Mouse (Mus musculus): ENCODE measurements at regions not wholly inside any gene's neighbourhood (a gene's known extent, or its start where the extent isn't known, plus 50 kb on each side); places are given as distances from the start of the nearest gene placed in this dataset.

GRCm38 (mm10) chr14:64592706-64593320 is 488.7 kb downstream of the Prss52 start:
- no peak for ATAC-seq (ENCODE audit: insufficient read depth)
- H3K4me3 ChIP-seq (ENCODE audit: insufficient read depth in 1 of 2, low read depth in 2 of 2, low read length in 2 of 2), result no peak overlapping the region
- H3K9ac ChIP-seq (replicated peaks), result no peak overlapping the region
- H3K4me1 ChIP-seq (replicated peaks; ENCODE audit: control insufficient read depth in 2 of 2, insufficient read depth in 2 of 2, low read length in 1 of 2), result no peaks in the 10 kb centered on the region
- TF ChIP-seq CTCF (IDR thresholded peaks at IDR 0.05; ENCODE audit: low read depth) (no peak), EP300 (IDR thresholded peaks at IDR 0.05; ENCODE audit: low read depth) (no peak)
- no peaks in the 10 kb centered on the region for H3K36me3 ChIP-seq (replicated peaks; ENCODE audit: control insufficient read depth, insufficient read depth, low read depth)
- no peak overlapping the region for H3K27ac ChIP-seq
- WGBS (ENCODE audit: insufficient replicate concordance), result 59% methylated on average over 13 of the region's 13 CpGs
- H3K4me2 ChIP-seq (ENCODE audit: low read depth), result no peak overlapping the region
- no peak for DNase-seq (ENCODE audit: low read depth in 3 of 3, low spot score in 3 of 3)
- H3K9me3 ChIP-seq (ENCODE audit: control insufficient read depth, low read length), result no peaks in the 10 kb centered on the region
- H3K27me3 ChIP-seq (ENCODE audit: control insufficient read depth, insufficient read depth, low read length), result peaks cover 49% of the 10 kb centered on the region

- H3K9me3 ChIP-seq (ENCODE audit: control insufficient read depth, low read length), result no peaks in the 10 kb centered on the region
- H3K27ac ChIP-seq, result no peak overlapping the region
- no peak overlapping the region for H3K4me3 ChIP-seq (ENCODE audit: insufficient read depth in 1 of 2, low read depth in 2 of 2, low read length in 2 of 2)
- 48% methylated on average over 4 of the region's 4 CpGs for WGBS (ENCODE audit: insufficient replicate concordance)
- no peak for DNase-seq (ENCODE audit: low read depth in 3 of 3, low spot score in 3 of 3)
- no peak for ATAC-seq (ENCODE audit: insufficient read depth)
- H3K27me3 ChIP-seq (ENCODE audit: control insufficient read depth, insufficient read depth, low read length), result peaks cover 41% of the 10 kb centered on the region
- H3K36me3 ChIP-seq (replicated peaks; ENCODE audit: control insufficient read depth, insufficient read depth, low read depth), result no peaks in the 10 kb centered on the region
- H3K4me2 ChIP-seq (ENCODE audit: low read depth), result no peak overlapping the region
- no peak for TF ChIP-seq EP300 (IDR thresholded peaks at IDR 0.05; ENCODE audit: low read depth)
- TF ChIP-seq CTCF (IDR thresholded peaks at IDR 0.05; ENCODE audit: low read depth), result no peak
- no peaks in the 10 kb centered on the region for H3K4me1 ChIP-seq (replicated peaks; ENCODE audit: control insufficient read depth in 2 of 2, insufficient read depth in 2 of 2, low read length in 1 of 2)
- H3K9ac ChIP-seq (replicated peaks), result no peak overlapping the region
Observed at GRCm38 (mm10) chr14:64593564-64593963, 489.5 kb downstream of the Prss52 start.

GRCm38 (mm10) chr14:64594021-64594561 is 490.0 kb downstream of the Prss52 start:
- ATAC-seq (ENCODE audit: insufficient read depth), result no peak

GRCm38 (mm10) chr14:64594811-64595522 is 490.9 kb downstream of the Prss52 start:
- Histone ChIP-seq H3K4me2 (ENCODE audit: low read depth) (no peak overlapping the region), H3K4me3 (ENCODE audit: insufficient read depth in 1 of 2, low read depth in 2 of 2, low read length in 2 of 2) (no peak overlapping the region), H3K9ac (replicated peaks) (no peak overlapping the region), H3K27ac (no peak overlapping the region), H3K36me3 (replicated peaks; ENCODE audit: control insufficient read depth, insufficient read depth, low read depth) (no peaks in the 10 kb centered on the region), H3K4me1 (replicated peaks; ENCODE audit: control insufficient read depth in 2 of 2, insufficient read depth in 2 of 2, low read length in 1 of 2) (no peaks in the 10 kb centered on the region), H3K27me3 (ENCODE audit: control insufficient read depth, insufficient read depth, low read length) (peaks cover 27% of the 10 kb centered on the region), H3K9me3 (ENCODE audit: control insufficient read depth, low read length) (no peaks in the 10 kb centered on the region)
- no peak for TF ChIP-seq CTCF (IDR thresholded peaks at IDR 0.05; ENCODE audit: low read depth)
- no peak for DNase-seq (ENCODE audit: low read depth in 3 of 3, low spot score in 3 of 3)
- no peak for ATAC-seq (ENCODE audit: insufficient read depth)
- WGBS (ENCODE audit: insufficient replicate concordance), result 55% methylated on average over 10 of the region's 10 CpGs

More at GRCm38 (mm10) chr14:64594021-64594561, 490.0 kb downstream of the Prss52 start:
- no peak overlapping the region for H3K9ac ChIP-seq (replicated peaks)
- no peaks in the 10 kb centered on the region for H3K4me1 ChIP-seq (replicated peaks; ENCODE audit: control insufficient read depth in 2 of 2, insufficient read depth in 2 of 2, low read length in 1 of 2)
- H3K9me3 ChIP-seq (ENCODE audit: control insufficient read depth, low read length), result no peaks in the 10 kb centered on the region
- WGBS (ENCODE audit: insufficient replicate concordance), result 56% methylated on average over 7 of the region's 7 CpGs
- H3K27me3 ChIP-seq (ENCODE audit: control insufficient read depth, insufficient read depth, low read length), result peaks cover 36% of the 10 kb centered on the region
- TF ChIP-seq CTCF (IDR thresholded peaks at IDR 0.05; ENCODE audit: low read depth) (no peak), EP300 (IDR thresholded peaks at IDR 0.05; ENCODE audit: low read depth) (no peak)
- no peaks in the 10 kb centered on the region for H3K36me3 ChIP-seq (replicated peaks; ENCODE audit: control insufficient read depth, insufficient read depth, low read depth)
- no peak overlapping the region for H3K4me2 ChIP-seq (ENCODE audit: low read depth)
- DNase-seq (ENCODE audit: low read depth in 3 of 3, low spot score in 3 of 3), result no peak
- no peak overlapping the region for H3K27ac ChIP-seq
- no peak overlapping the region for H3K4me3 ChIP-seq (ENCODE audit: insufficient read depth in 1 of 2, low read depth in 2 of 2, low read length in 2 of 2)

- DNase-seq (ENCODE audit: low read depth in 3 of 3, low spot score in 3 of 3) (no peak), ATAC-seq (ENCODE audit: insufficient read depth) (no peak)
- H3K4me1 ChIP-seq (replicated peaks; ENCODE audit: control insufficient read depth in 2 of 2, insufficient read depth in 2 of 2, low read length in 1 of 2), result no peaks in the 10 kb centered on the region
- H3K27me3 ChIP-seq (ENCODE audit: control insufficient read depth, insufficient read depth, low read length), result peaks cover 22% of the 10 kb centered on the region
- no peak overlapping the region for H3K9ac ChIP-seq (replicated peaks)
- no peaks in the 10 kb centered on the region for H3K9me3 ChIP-seq (ENCODE audit: control insufficient read depth, low read length)
- no peak overlapping the region for H3K4me2 ChIP-seq (ENCODE audit: low read depth)
- 35% methylated on average over 1 of the region's 1 CpGs for WGBS (ENCODE audit: insufficient replicate concordance)
- no peak for TF ChIP-seq EP300 (IDR thresholded peaks at IDR 0.05; ENCODE audit: low read depth)
- TF ChIP-seq CTCF (IDR thresholded peaks at IDR 0.05; ENCODE audit: low read depth), result no peak
- H3K27ac ChIP-seq, result no peak overlapping the region
- no peaks in the 10 kb centered on the region for H3K36me3 ChIP-seq (replicated peaks; ENCODE audit: control insufficient read depth, insufficient read depth, low read depth)
- no peak overlapping the region for H3K4me3 ChIP-seq (ENCODE audit: insufficient read depth in 1 of 2, low read depth in 2 of 2, low read length in 2 of 2)
Observed at GRCm38 (mm10) chr14:64595523-64595889, 491.4 kb downstream of the Prss52 start.

All from liver, embryonic 14.5 days (tissue).